Mouse (Mus musculus): ENCODE results near the gene Clcn7. TPM values are rescaled to one million over a fixed set of nuclear protein-coding genes. Genes with fewer than 3 reads are reported as not detected.
A peak's percentile ranks its signal among the peaks of the same experiment; 100 is the strongest.

Gene Clcn7
- total RNA-seq, 1 experiment = 35.0 TPM

- no peaks in the 10 kb centered on the region for H3K9me3 ChIP-seq (ENCODE audit: control insufficient read depth, insufficient read depth, low read depth, low read length)
- no peak overlapping the region for H3K27ac ChIP-seq (ENCODE audit: insufficient read depth, low read depth, low read length, poor library complexity, severe bottlenecking)
- H3K4me3 ChIP-seq (ENCODE audit: insufficient read depth in 1 of 2, low read depth in 1 of 2, low read length in 2 of 2, poor library complexity in 1 of 2, severe bottlenecking in 1 of 2) = no peak overlapping the region
- peaks cover 30% of the 10 kb centered on the region; the same call in 1 of the 2 replicates for H3K36me3 ChIP-seq (ENCODE audit: control insufficient read depth, insufficient read depth, low read length, poor library complexity, severe bottlenecking)
- peaks cover 2 to 7% of the 10 kb centered on the region in 2 experiments; a peak in 3 of 4 replicates for H3K4me1 ChIP-seq (ENCODE audit: control insufficient read depth in 2 of 2, insufficient read depth in 2 of 2, low read length in 2 of 2, poor library complexity in 1 of 2)
- no peak for DNase-seq (ENCODE audit: low read depth, low spot score)
- no peak for TF ChIP-seq MAFK (IDR thresholded peaks at IDR 0.05; ENCODE audit: insufficient read depth, low read depth, low read length)
- TF ChIP-seq CHD2 (IDR thresholded peaks at IDR 0.05; ENCODE audit: low read depth, low read length) = no peak
- no peak overlapping the region for H3K9ac ChIP-seq (ENCODE audit: insufficient read depth, low read depth, low read length, poor library complexity, severe bottlenecking)
- in situ Hi-C loops (cut with MboI; ENCODE audit: low sequenced_read_pairs in 2 of 2, unreplicated experiment in 2 of 2) = no loop called here
Measured at GRCm38 (mm10) chr17:25111739-25112422, 21.3 kb upstream of the Clcn7 start.

GRCm38 (mm10) chr17:25112423-25112810, 20.8 kb upstream of the Clcn7 start:
- Histone ChIP-seq H3K4me3 (ENCODE audit: insufficient read depth in 1 of 2, low read depth in 1 of 2, low read length in 2 of 2, poor library complexity in 1 of 2, severe bottlenecking in 1 of 2) (no peak overlapping the region), H3K9me3 (ENCODE audit: control insufficient read depth, insufficient read depth, low read depth, low read length) (no peaks in the 10 kb centered on the region), H3K27ac (ENCODE audit: insufficient read depth, low read depth, low read length, poor library complexity, severe bottlenecking) (no peak overlapping the region), H3K36me3 (ENCODE audit: control insufficient read depth, insufficient read depth, low read length, poor library complexity, severe bottlenecking) (peaks cover 26% of the 10 kb centered on the region; the same call in 1 of the 2 replicates), H3K4me1 (ENCODE audit: control insufficient read depth in 2 of 2, insufficient read depth in 2 of 2, low read length in 2 of 2, poor library complexity in 1 of 2) (peaks cover 2 to 7% of the 10 kb centered on the region in 2 experiments; a peak in 3 of 4 replicates), H3K9ac (ENCODE audit: insufficient read depth, low read depth, low read length, poor library complexity, severe bottlenecking) (no peak overlapping the region)
- in situ Hi-C loops (cut with MboI; ENCODE audit: low sequenced_read_pairs in 2 of 2, unreplicated experiment in 2 of 2) = no loop called here
- no peak for DNase-seq (ENCODE audit: low read depth, low spot score)
- TF ChIP-seq CHD2 (IDR thresholded peaks at IDR 0.05; ENCODE audit: low read depth, low read length) (no peak), HCFC1 (IDR thresholded peaks at IDR 0.05; ENCODE audit: borderline replicate concordance, insufficient read depth, low read length) (no peak), ZNF384 (IDR thresholded peaks at IDR 0.05; ENCODE audit: low read depth, low read length) (no peak), ZC3H11A (IDR thresholded peaks at IDR 0.05; ENCODE audit: borderline replicate concordance, low read depth, low read length) (no peak), MAFK (IDR thresholded peaks at IDR 0.05; ENCODE audit: insufficient read depth, low read depth, low read length) (no peak)

- H3K36me3 ChIP-seq (ENCODE audit: control insufficient read depth, insufficient read depth, low read length, poor library complexity, severe bottlenecking) = peaks cover 17% of the 10 kb centered on the region; the same call in 1 of the 2 replicates
- no peaks in the 10 kb centered on the region for H3K9me3 ChIP-seq (ENCODE audit: control insufficient read depth, insufficient read depth, low read depth, low read length)
- no peak overlapping the region; the same call in 1 of the 2 replicates for H3K27ac ChIP-seq (ENCODE audit: insufficient read depth, low read depth, low read length, poor library complexity, severe bottlenecking)
- in situ Hi-C loops (cut with MboI; ENCODE audit: low sequenced_read_pairs in 2 of 2, unreplicated experiment in 2 of 2) = no loop called here
- peak overlapping the region; percentile 72 to 75 for H3K4me3 ChIP-seq (ENCODE audit: insufficient read depth in 1 of 2, low read depth in 1 of 2, low read length in 2 of 2, poor library complexity in 1 of 2, severe bottlenecking in 1 of 2)
- H3K9ac ChIP-seq (ENCODE audit: insufficient read depth, low read depth, low read length, poor library complexity, severe bottlenecking) = peak overlapping the region; percentile 89
- H3K4me1 ChIP-seq (ENCODE audit: control insufficient read depth in 2 of 2, insufficient read depth in 2 of 2, low read length in 2 of 2, poor library complexity in 1 of 2) = peaks cover 2 to 7% of the 10 kb centered on the region in 2 experiments; a peak in 3 of 4 replicates
- peak; percentile 8 for DNase-seq (ENCODE audit: low read depth, low spot score)
- TF ChIP-seq HCFC1 (IDR thresholded peaks at IDR 0.05; ENCODE audit: borderline replicate concordance, insufficient read depth, low read length) (no peak), ZC3H11A (IDR thresholded peaks at IDR 0.05; ENCODE audit: borderline replicate concordance, low read depth, low read length) (no peak), MAFK (IDR thresholded peaks at IDR 0.05; ENCODE audit: insufficient read depth, low read depth, low read length) (no peak), CHD2 (IDR thresholded peaks at IDR 0.05; ENCODE audit: low read depth, low read length) (no peak), ZNF384 (IDR thresholded peaks at IDR 0.05; ENCODE audit: low read depth, low read length) (no peak)
Measured at GRCm38 (mm10) chr17:25114908-25115645, 18.1 kb upstream of the Clcn7 start.

GRCm38 (mm10) chr17:25115664-25116432, 17.3 kb upstream of the Clcn7 start, which contains the start of gene Telo2:
Gene Telo2 (minus strand): TSS chr17:25115967.
- in situ Hi-C loops (cut with MboI; ENCODE audit: low sequenced_read_pairs in 2 of 2, unreplicated experiment in 2 of 2) = no loop called here
- Histone ChIP-seq H3K4me1 (ENCODE audit: control insufficient read depth in 2 of 2, insufficient read depth in 2 of 2, low read length in 2 of 2, poor library complexity in 1 of 2) (peaks cover 2 to 7% of the 10 kb centered on the region in 2 experiments; a peak in 3 of 4 replicates), H3K9me3 (ENCODE audit: control insufficient read depth, insufficient read depth, low read depth, low read length) (no peaks in the 10 kb centered on the region), H3K27ac (ENCODE audit: insufficient read depth, low read depth, low read length, poor library complexity, severe bottlenecking) (no peak within 1 kb of the TSS; the same call in 1 of the 2 replicates), H3K4me3 (ENCODE audit: insufficient read depth in 1 of 2, low read depth in 1 of 2, low read length in 2 of 2, poor library complexity in 1 of 2, severe bottlenecking in 1 of 2) (peak within 1 kb of the TSS; percentile 72 to 75), H3K9ac (ENCODE audit: insufficient read depth, low read depth, low read length, poor library complexity, severe bottlenecking) (peak within 1 kb of the TSS; percentile 89), H3K36me3 (ENCODE audit: control insufficient read depth, insufficient read depth, low read length, poor library complexity, severe bottlenecking) (peaks cover 12% of the 10 kb centered on the region; the same call in 1 of the 2 replicates)
- peak; percentile 79 for DNase-seq (ENCODE audit: low read depth, low spot score)
- TF ChIP-seq HCFC1 (IDR thresholded peaks at IDR 0.05; ENCODE audit: borderline replicate concordance, insufficient read depth, low read length) (peak; percentile 31; the same call in 1 of the 2 replicates), ZC3H11A (IDR thresholded peaks at IDR 0.05; ENCODE audit: borderline replicate concordance, low read depth, low read length) (peak; percentile 98), ZNF384 (IDR thresholded peaks at IDR 0.05; ENCODE audit: low read depth, low read length) (no peak), CHD2 (IDR thresholded peaks at IDR 0.05; ENCODE audit: low read depth, low read length) (no peak)
